Mouse (Mus musculus) hindbrain, postnatal 0 days (tissue): ENCODE measurements around the gene Gtf3c5. TPM values are rescaled to one million over a fixed set of nuclear protein-coding genes. Genes with fewer than 3 reads are reported as not detected.

Experiments used
- ATAC-seq: fragments of 200-750 bp; cut with Nextera tagmentation; 2 replicates; pipeline ENCODE4 v1.8.0; 2017; ENCODE audit warnings: mild to moderate bottlenecking, moderate TSS enrichment, moderate library complexity
- DNase-seq: peaks from one replicate; pipeline ENCODE4 v3.0.0-alpha.2; 2015; ENCODE audit warnings: low spot score
- H3K27ac ChIP-seq: fragments of 300-500 bp; sonication (generic); 2 replicates; pipeline ENCODE4 v1.5.1; 2014; ENCODE audit warnings: mild to moderate bottlenecking
- H3K27me3 ChIP-seq: fragments of 300-500 bp; sonication (generic); 2 replicates; pipeline ENCODE4 v1.6.1; 2014; ENCODE audit warnings: low read length, mixed read lengths; ENCODE audit not compliant: insufficient read depth
- H3K36me3 ChIP-seq: fragments of 300-500 bp; sonication (generic); 2 replicates; pipeline ENCODE4 v1.6.1; 2014; ENCODE audit warnings: low read length, mixed read lengths; ENCODE audit not compliant: insufficient read depth
- H3K4me1 ChIP-seq: fragments of 300-500 bp; sonication (generic); 2 replicates; pipeline ENCODE4 v1.6.1; 2014; ENCODE audit warnings: antibody characterized with exemption, low read length, mixed read lengths; ENCODE audit not compliant: insufficient read depth
- H3K4me2 ChIP-seq: fragments of 300-500 bp; sonication (generic); 2 replicates; pipeline ENCODE4 v1.6.1; 2014; ENCODE audit warnings: low read depth, mild to moderate bottlenecking, low read length, moderate library complexity, mixed read lengths
- H3K4me3 ChIP-seq: fragments of 300-500 bp; sonication (generic); 2 replicates; pipeline ENCODE4 v1.5.1; 2014; ENCODE audit warnings: low read length
- H3K9ac ChIP-seq: fragments of 300-500 bp; sonication (generic); replicated peaks from 2 replicates; pipeline ENCODE4 v1.6.1; 2014; ENCODE audit warnings: mild to moderate bottlenecking, low read length, moderate library complexity, mixed read lengths
- H3K9me3 ChIP-seq: fragments of 300-500 bp; sonication (generic); 2 replicates; pipeline ENCODE4 v1.6.1; 2016; ENCODE audit warnings: low read length, mixed read lengths
- CTCF ChIP-seq: IDR thresholded peaks from 2 replicates; pipeline ENCODE4 v1.5.1; 2016; ENCODE audit warnings: antibody characterized with exemption, control low read depth, low read depth
- WGBS: fragments of 180-500 bp; shearing (Covaris S2); extraction: QIAGEN DNeasy Blood & Tissue Kit; methylation state at CpG from one replicate; pipeline ENCODE4 v1.1.7; 2014; 5-methylcytosine and 5-hydroxymethylcytosine counted together
- polyA plus RNA-seq: library from polyadenylated mRNA; unstranded; fragments of >200 nt; fragmentation: Nextera tagmentation; extraction: Ambion mirVana; gene quantifications from 2 replicates; pipeline ENCODE4 v1.2.1, GENCODE M21; 2015
- total RNA-seq: library from RNA; depleted of rRNA; stranded (reverse); fragments of >200 nt; gene quantifications from 2 replicates; pipeline ENCODE4 v1.2.3, GENCODE M21; 2014

Gene Gtf3c5
- total and polyA plus RNA-seq, 2 experiments from 2014 or later, result 23.1 to 29.5 TPM

DNA sequence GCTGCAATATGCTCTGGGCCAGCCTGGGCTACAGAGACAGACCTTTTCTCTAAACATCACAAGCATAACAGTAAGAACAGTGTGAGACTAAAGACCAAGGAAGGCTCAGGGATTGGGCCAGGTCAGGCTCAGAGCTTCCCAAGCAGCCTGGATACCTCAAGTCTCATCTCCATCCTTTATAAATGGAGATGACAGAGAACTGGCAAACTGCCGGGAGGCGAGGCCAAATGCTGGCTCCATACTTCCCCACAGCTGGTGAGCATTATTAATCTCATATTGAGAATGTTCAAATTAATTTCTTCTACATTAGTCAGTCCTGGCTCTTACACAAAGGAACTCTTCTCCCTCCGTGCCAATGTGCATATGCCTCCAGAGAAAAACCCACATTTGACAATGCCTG, 6.7 kb downstream of the Gtf3c5 start:
- Histone ChIP-seq H3K9me3 (no peaks in the 10 kb centered on the region), H3K4me3 (no peak overlapping the region), H3K4me1 (peaks cover 7% of the 10 kb centered on the region; the same call in 1 of the 2 replicates), H3K27ac (no peak overlapping the region), H3K36me3 (peaks cover 42% of the 10 kb centered on the region), H3K27me3 (no peaks in the 10 kb centered on the region), H3K4me2 (no peak overlapping the region), H3K9ac (no peak overlapping the region)
- WGBS, result 69% methylated on average over 3 of the region's 3 CpGs
- TF ChIP-seq CTCF, result no peak
- ATAC-seq (peak; percentile 8; the same call in 1 of the 2 replicates), DNase-seq (peak; percentile 61)

DNA sequence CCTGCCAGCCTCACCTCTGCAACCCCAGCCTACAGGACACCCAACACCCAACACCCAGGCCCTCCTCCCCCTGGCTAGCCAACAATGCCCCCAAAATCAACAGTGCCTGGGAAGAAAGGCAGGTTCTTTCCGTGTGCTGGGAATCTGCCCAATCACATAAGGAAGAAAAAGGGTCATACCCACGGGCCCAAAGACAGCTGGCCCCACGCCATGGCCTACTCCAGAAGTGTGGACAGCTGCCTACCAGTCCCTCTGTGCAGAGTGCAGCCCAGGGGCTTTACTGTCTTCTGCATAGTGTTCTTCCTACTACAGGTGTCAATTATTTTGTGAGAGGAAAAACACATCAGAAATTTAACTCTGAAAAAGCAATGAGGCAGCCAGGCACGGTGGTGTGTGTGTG, 8.2 kb downstream of the Gtf3c5 start:
- H3K9me3 ChIP-seq, result no peaks in the 10 kb centered on the region
- no peak overlapping the region for H3K9ac ChIP-seq
- H3K4me2 ChIP-seq, result no peak overlapping the region
- H3K4me1 ChIP-seq, result no peaks in the 10 kb centered on the region
- 63% methylated on average over 4 of the region's 4 CpGs for WGBS
- H3K36me3 ChIP-seq, result peaks cover 55% of the 10 kb centered on the region
- DNase-seq (no peak), ATAC-seq (no peak)
- H3K4me3 ChIP-seq, result no peak overlapping the region
- no peak overlapping the region for H3K27ac ChIP-seq
- H3K27me3 ChIP-seq, result no peaks in the 10 kb centered on the region
- no peak for TF ChIP-seq CTCF

- DNase-seq (no peak), ATAC-seq (no peak)
- Histone ChIP-seq H3K9ac (no peak overlapping the region), H3K27ac (no peak overlapping the region), H3K4me2 (no peak overlapping the region), H3K4me1 (no peaks in the 10 kb centered on the region), H3K27me3 (no peaks in the 10 kb centered on the region), H3K4me3 (no peak overlapping the region), H3K36me3 (peaks cover 65% of the 10 kb centered on the region), H3K9me3 (no peaks in the 10 kb centered on the region)
- no peak for TF ChIP-seq CTCF
- WGBS, result 89% methylated on average over 3 of the region's 3 CpGs
These were observed 13.6 kb downstream of the Gtf3c5 start for GRCm38 (mm10) chr2:28569903-28570302.

DNA sequence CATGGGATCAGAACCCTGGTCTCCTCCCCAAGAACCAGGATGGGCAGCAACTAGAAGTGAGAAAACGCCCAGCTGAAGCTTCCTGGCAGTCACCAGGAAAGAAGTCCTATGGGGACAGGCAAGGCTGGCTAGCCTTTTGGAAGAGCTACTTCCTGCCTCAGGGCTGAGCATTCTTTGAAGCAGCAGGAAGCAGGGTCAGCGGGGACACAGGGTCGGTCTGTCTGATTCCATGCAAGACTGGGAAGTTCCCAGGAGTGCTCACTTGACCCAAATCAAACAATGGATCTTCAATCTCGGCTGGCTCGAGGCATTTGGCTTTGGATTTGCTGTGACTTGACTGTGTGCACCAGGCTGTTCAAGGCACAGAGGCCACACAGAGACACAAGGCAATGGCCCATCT, 17.0 kb downstream of the Gtf3c5 start:
- no peak overlapping the region for H3K27ac ChIP-seq
- no peak overlapping the region for H3K4me2 ChIP-seq
- no peaks in the 10 kb centered on the region for H3K4me1 ChIP-seq
- H3K4me3 ChIP-seq, result no peak overlapping the region
- H3K27me3 ChIP-seq, result no peaks in the 10 kb centered on the region
- no peak for TF ChIP-seq CTCF
- DNase-seq (no peak), ATAC-seq (no peak)
- no peak overlapping the region for H3K9ac ChIP-seq
- peaks cover 40% of the 10 kb centered on the region for H3K36me3 ChIP-seq
- WGBS, result 64% methylated on average over 5 of the region's 5 CpGs
- no peaks in the 10 kb centered on the region for H3K9me3 ChIP-seq

GRCm38 (mm10) chr2:28564380-28564779, 19.2 kb downstream of the Gtf3c5 start:
- Histone ChIP-seq H3K4me2 (no peak overlapping the region), H3K36me3 (peaks cover 21% of the 10 kb centered on the region), H3K27ac (no peak overlapping the region), H3K4me3 (no peak overlapping the region), H3K9ac (no peak overlapping the region), H3K9me3 (no peaks in the 10 kb centered on the region), H3K4me1 (no peaks in the 10 kb centered on the region), H3K27me3 (no peaks in the 10 kb centered on the region)
- no peak for TF ChIP-seq CTCF
- DNase-seq, result no peak
- peak; percentile 17; the same call in 1 of the 2 replicates for ATAC-seq
- 91% methylated on average over 4 of the region's 4 CpGs for WGBS

DNA sequence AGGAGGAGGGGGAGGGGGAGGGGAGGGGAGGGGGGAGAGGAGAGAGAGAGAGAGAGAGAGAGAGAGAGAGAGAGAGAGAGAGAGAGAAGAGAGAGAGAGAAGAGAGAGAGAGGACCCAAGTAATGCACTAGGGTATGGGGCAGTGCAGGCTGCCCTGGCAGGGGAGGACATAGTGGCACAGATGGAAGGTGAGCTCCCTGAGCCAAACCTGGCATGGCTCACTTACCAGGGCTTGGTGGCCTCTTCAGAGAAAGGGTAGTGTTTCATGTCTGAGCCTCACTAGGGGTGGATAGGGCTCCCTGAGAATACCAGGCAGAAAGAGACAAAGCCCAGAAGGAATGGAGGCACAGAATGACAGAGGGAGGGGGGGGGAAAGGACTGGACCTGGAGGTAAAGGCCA, 19.7 kb downstream of the Gtf3c5 start:
- no peak overlapping the region for H3K4me2 ChIP-seq
- H3K9ac ChIP-seq, result no peak overlapping the region
- no peak for ATAC-seq
- peaks cover 20% of the 10 kb centered on the region for H3K36me3 ChIP-seq
- DNase-seq, result no peak
- no peak overlapping the region for H3K27ac ChIP-seq
- H3K4me3 ChIP-seq, result no peak overlapping the region
- no peaks in the 10 kb centered on the region for H3K9me3 ChIP-seq
- TF ChIP-seq CTCF, result no peak
- no peaks in the 10 kb centered on the region for H3K4me1 ChIP-seq
- H3K27me3 ChIP-seq, result no peaks in the 10 kb centered on the region

DNA sequence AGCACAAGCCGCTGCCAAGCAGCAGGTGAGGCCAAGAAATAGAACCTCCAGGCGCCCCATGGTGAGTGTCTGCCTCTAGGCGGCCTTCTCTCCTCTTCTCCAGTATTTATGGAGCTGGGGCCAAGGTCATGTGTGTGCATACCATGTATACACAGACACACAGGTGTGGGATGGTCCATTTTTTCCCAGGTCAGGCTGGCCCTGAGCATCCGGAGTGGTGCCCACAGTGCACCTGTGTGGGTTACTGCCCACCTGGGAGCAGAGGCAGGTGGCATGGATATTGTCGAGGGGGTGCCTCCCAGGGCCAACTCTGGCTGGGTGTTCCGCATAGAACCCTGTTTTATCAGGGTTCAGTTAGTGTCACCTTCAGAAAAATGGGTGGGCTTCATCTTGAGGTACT, 20.2 kb downstream of the Gtf3c5 start, which contains the start of gene Cel:
TSS of gene Cel (minus strand) at position 101 of the 400 bp plus-strand sequence.
- ATAC-seq (no peak), DNase-seq (no peak)
- Histone ChIP-seq H3K4me2 (no peak within 1 kb of the TSS), H3K4me1 (no peaks in the 10 kb centered on the region), H3K9ac (no peak within 1 kb of the TSS), H3K9me3 (no peaks in the 10 kb centered on the region), H3K4me3 (no peak within 1 kb of the TSS), H3K36me3 (peaks cover 20% of the 10 kb centered on the region), H3K27me3 (no peaks in the 10 kb centered on the region), H3K27ac (no peak within 1 kb of the TSS)
- TF ChIP-seq CTCF, result no peak
- WGBS, result 71% methylated on average over 6 of the region's 6 CpGs
